Mouse (Mus musculus): ENCODE measurements at regions not wholly inside any gene's neighbourhood (a gene's known extent, or its start where the extent isn't known, plus 50 kb on each side); places are given as distances from the start of the nearest gene placed in this dataset.
"Not testable (repeated sequence)": the region's sequence is repeated elsewhere in the genome, so short reads cannot be mapped to it uniquely, and the experiment has no call there.

GRCm38 (mm10) chr1:189584831-189585230 lies 103.1 kb downstream of the Cenpf start:
- no peak for DNase-seq (ENCODE audit: low read depth, low spot score)

- peak; percentile 58 for DNase-seq (ENCODE audit: low read depth, low spot score)
Measured at GRCm38 (mm10) chr1:189581427-189581826, 106.5 kb downstream of the Cenpf start.

GRCm38 (mm10) chr1:189579358-189579757 lies 108.5 kb downstream of the Cenpf start:
- peak; percentile 60 for DNase-seq (ENCODE audit: low read depth, low spot score)

- no peak for DNase-seq (ENCODE audit: low read depth, low spot score)
Measured at GRCm38 (mm10) chr1:189576311-189577002, 111.4 kb downstream of the Cenpf start.

DNA sequence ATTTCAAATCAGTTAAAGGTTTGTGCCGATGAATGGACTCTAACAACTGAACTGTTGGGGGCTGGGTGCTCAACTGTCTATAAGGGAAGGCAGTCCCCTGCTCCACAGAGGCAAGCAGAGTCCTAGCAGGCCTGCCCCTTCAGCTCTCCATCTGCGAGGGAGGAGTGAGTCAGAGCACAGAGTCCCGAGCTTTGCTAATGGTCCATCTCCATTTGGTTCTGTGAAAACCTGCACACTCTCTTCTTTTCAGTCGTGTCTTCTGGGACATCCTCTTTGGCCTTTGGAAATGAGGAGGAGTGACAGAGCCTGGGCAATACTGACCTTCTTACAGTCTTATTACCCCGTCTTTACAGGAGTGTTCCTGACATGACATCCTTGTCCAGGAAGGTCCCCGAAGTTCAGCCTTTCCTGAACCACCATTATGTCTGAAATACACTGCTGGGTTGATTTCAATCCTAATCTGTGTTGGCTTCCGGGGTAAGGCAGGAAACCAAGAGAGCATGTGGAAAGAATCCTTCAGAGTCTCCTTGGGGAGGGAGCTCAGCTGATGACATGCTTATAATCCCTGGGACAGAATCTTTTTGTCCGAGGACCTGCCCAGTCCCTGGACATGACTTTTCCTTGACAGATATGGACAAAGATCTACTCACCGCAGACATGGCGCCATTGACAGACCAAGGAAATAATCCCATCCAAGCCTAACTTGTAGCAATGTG lies 112.2 kb downstream of the Cenpf start:
- DNase-seq (ENCODE audit: low read depth, low spot score): no peak

GRCm38 (mm10) chr1:189566491-189566890 lies 121.4 kb downstream of the Cenpf start:
- DNase-seq (ENCODE audit: low read depth, low spot score): no peak

DNA sequence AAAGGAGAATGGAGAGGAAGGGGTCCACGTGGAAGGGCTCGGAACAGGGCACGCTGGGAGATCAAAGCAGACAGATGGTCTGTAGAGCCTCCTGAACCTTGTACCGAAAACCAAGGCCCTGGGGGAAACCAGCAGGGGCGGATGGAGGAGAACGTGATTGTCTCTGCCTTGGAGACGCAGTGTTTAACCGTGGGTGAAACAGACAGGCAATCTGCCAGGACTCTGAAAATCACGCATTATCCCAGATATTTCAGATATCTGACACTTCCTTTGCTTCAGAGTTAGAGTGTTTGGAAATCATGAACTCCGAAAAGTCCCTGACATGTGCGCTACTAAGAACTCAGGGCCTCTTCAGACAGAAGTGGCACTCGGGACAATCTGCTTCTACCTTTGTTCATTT lies 126.1 kb downstream of the Cenpf start:
- DNase-seq (ENCODE audit: low read depth, low spot score): no peak

DNA sequence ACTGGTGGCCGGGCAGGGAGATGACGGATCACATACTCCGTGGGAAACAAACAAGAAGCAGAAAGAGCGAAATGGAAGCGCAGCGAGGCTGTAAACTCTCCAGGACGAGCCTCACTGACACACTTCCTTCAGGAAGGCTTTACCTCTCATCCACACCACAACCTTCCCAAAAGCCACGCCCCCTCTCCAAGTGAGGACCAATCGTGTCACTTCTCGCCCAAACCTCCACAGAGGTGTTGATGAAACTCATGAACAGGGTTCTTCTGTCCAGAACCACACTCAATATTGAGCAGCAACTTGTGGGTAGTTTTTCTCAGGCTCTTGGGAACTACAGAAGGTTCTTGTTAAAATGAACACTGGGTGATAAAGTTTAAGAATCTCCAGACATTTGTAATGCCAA lies 127.3 kb downstream of the Cenpf start:
- DNase-seq (ENCODE audit: low read depth, low spot score): no peak

DNA sequence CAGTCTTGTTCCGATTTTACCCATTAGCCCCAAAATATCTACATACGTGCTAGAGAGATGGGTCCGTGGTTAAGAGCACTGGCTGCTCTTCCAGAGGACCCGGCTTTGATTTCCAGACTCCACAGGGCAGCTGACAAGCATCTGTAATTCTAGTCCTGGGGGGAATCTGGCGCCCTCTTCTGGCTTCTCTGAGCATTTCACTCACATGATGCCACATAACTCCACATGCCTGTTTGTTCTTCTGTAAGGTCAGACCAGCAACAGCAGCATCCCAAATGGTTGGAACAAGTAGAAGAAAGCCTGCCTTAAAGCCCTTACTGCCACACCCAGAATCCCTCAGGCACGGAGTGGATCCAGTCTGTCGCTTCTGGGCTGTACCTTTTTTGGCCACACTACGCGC lies 137.0 kb downstream of the Cenpf start:
- peak; percentile 83 for DNase-seq (ENCODE audit: low read depth, low spot score)

DNA sequence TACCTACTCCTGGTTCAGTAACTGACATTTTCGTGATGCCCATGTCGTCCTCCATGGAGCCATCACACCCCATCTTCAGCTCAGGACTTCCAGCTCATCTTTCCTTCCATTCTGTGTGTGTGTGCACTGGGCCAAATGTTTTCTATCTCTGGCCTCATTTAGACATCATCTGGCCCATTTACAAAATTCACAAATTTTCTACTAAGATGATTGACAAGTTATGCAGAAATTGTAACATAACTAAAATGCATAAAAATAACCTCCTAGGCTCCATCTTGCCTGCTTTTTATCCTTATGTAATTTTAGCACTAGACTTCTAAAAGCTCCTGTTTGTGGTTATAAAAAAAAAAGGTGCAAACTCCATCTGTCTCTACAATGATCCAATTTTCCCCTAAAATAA lies 130.8 kb upstream of the Kcnk2 start:
- DNase-seq (ENCODE audit: low read depth, low spot score): no peak

DNA sequence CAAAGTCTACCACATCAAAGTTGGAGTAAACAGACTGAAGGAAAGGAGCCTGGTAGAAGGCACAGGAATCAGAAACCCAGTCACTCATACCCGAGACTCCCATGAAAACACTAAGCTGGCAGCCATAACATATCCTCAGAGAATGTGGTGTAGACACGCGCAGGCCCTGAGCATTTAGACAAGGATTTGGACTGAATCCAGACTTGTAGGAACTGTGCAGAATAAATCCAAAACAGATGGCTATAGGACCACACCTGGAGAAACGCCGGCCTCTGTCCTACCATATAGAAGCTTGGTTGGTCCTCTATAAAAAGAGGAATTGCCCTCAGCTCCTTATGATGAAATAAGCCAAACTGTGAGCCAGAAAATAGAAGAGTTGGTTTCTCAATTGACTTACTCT lies 124.3 kb upstream of the Kcnk2 start:
- no peak for DNase-seq (ENCODE audit: low read depth, low spot score)

DNA sequence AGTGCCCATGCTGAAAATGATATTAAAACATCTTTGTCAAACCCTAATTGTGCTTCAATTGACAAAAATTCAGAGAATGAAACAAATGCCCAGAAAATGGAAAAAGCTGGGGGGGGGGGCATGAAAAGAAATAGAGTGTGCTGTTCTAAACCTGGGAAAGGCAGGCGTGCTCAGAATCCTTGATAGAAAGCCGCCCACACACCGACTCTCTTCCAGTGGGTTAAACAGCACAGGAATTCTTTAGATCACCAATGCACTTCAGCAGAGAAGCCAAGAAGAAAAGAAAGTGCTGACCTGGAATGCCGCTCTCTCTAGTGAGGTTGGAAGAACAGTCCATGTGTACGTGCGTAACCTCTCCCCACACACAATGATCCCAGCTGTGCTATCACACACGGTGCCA lies 113.4 kb upstream of the Kcnk2 start:
- no peak for DNase-seq (ENCODE audit: low read depth, low spot score)

DNA sequence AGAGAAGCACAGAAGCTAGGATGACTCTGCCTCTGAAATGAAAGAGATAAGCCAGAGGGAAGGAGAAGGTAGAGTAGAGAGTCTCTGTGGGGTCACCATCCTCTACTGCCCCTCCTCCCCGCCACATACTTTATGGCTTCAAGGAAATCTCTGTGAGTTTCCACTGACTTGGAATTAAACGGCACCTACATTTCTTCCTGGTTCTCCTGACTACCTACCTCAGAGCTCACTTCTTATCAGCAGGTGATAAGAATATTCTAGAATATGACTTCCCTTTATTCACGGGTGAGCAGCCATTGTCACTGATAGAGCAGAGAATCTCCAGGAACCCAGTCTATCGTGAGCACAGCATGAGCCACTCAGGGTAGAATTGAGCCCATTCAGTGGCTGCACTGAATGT lies 111.3 kb upstream of the Kcnk2 start:
- peak; percentile 19 for DNase-seq (ENCODE audit: low read depth, low spot score)

GRCm38 (mm10) chr1:189507301-189507700 lies 105.2 kb upstream of the Kcnk2 start:
- not testable (repeated sequence) for DNase-seq (ENCODE audit: low read depth, low spot score)

DNA sequence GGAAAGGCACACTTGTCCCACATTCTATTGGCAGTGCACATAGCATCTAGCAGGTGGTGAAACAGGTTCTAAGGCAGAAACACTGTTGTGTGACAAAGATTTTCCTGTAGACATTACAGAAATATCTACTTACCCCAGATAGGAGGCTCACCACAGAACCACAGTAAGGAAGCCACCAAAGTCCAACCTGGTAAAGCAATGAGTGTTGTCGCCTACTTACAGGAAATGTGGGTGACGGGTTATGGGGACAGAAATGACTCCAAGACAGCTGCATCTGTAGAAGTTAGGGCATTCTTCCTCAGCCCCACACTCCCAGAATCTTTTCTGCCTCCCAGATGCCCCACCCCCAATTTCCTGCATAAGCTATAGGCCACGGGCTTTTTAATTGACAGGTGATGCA lies 97.6 kb upstream of the Kcnk2 start:
- no peak for DNase-seq (ENCODE audit: low read depth, low spot score)

GRCm38 (mm10) chr1:189499141-189499540 lies 97.1 kb upstream of the Kcnk2 start:
- DNase-seq (ENCODE audit: low read depth, low spot score): no peak

DNA sequence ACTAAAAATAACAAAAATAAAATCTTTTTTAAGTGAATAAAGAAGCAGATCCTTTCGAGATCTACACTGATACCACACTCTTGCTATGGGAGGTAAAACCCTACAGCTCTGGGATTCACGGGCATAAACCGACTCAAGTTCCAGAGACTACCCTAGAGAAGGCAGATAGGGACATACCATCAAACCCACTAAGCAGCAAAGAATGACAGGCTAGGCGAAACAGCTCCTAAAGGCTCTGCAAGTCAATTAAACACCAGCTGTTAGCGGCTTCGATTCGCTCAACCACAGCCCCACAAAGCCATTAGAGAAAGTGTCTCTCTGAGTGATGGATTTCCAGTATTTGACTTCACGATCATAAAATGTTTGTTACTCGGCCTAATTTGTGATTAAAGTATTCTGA lies 95.0 kb upstream of the Kcnk2 start:
- DNase-seq (ENCODE audit: low read depth, low spot score): no peak

DNA sequence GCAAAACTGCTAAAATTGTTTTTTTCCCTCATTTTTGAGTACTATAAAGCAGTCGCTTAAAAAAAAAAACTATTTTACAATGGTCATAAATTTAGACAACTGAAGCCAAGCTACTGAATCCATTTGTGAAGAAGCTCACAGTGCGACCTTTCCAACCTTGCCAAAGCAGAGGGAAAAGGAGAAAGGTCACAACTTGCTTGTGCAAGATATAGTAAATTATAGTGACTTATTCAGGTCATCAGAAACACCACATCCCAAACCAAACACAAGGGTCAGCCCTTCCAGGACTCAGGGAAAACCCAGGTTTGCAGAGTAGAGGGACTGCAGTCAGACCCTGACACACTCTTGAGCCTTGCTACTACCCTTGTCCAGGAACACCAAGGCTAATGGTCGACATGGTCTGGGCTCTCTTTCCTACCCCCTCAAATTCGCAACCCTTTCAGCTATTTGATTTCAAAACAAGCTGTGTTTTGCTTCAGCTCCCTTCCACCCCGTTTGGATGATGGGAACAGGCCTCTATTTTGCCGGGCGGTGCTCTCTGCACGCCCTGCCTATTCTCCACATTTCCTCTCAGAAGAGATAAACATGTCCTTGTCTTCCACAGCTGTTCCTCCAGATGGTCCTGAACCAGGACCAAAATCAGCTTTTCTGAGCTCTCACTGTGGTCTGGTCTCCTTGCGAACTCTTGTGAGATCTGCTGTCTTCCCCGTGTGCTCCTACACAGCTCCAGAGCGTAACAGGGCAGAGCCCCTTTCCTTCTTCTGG lies 93.5 kb upstream of the Kcnk2 start:
- DNase-seq (ENCODE audit: low read depth, low spot score): no peak

GRCm38 (mm10) chr1:189494896-189495295 lies 92.8 kb upstream of the Kcnk2 start:
- DNase-seq (ENCODE audit: low read depth, low spot score): no peak

DNA sequence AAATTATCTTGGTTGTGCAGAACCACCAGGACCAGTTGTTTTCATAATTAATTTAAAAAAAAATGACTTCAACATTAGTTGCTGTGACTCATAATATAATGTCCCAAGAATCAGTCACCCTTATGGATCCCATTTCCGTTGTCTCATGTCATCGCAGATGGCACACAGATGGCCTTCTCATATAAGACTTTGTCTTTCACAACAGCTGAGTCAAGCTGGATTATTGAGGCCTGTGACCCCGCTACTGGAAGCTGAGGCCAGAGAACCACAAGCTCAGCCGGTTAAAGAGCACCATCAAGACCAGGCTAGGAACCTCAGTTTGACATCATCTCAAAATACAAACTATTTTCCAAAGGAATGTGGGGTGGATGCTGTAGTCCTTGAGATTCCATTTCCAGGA lies 83.3 kb upstream of the Kcnk2 start:
- no peak for DNase-seq (ENCODE audit: low read depth, low spot score)

DNA sequence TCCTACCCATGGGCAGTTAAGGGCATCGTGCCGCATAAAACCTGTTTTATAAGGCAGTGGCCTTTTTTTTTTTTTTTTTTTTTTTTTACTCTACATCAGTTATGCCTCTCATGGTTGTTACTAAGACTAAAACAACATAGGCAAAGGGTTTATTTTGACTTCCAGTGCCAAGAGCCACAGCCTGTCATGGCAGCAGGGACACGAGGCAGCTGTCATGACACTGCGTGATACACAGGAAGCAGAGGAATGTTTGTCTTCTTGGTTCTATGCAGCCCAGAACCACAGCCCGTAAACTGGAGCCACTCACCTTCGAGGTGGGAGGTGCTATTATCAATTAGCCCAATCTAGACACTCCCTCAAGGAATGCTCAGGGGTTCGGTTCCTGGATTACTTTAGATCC lies 81.3 kb upstream of the Kcnk2 start:
- no peak for DNase-seq (ENCODE audit: low read depth, low spot score)

GRCm38 (mm10) chr1:189478051-189478450 lies 76.0 kb upstream of the Kcnk2 start:
- DNase-seq (ENCODE audit: low read depth, low spot score): no peak

GRCm38 (mm10) chr1:189476796-189477195 lies 74.7 kb upstream of the Kcnk2 start:
- DNase-seq (ENCODE audit: low read depth, low spot score): no peak

Measured in ZHBTc4 (cell line).